Mouse (Mus musculus) mouse trophoblast stem cell (cell line): ENCODE data around the gene Gm28047.
"Not testable (repeated sequence)": the region's sequence is repeated elsewhere in the genome, so short reads cannot be mapped to it uniquely, and the experiment has no call there.

ENCODE experiments used
- in situ Hi-C, 2 experiments: fragments of 300-500 bp; cut with MseI, MboI; formaldehyde crosslinking; loops; 2 replicates in 1 of 2; 3 replicates in 1 of 2; pipeline ENCODE4 v1.15.1; 2025

The Gm28047 gene

DNA sequence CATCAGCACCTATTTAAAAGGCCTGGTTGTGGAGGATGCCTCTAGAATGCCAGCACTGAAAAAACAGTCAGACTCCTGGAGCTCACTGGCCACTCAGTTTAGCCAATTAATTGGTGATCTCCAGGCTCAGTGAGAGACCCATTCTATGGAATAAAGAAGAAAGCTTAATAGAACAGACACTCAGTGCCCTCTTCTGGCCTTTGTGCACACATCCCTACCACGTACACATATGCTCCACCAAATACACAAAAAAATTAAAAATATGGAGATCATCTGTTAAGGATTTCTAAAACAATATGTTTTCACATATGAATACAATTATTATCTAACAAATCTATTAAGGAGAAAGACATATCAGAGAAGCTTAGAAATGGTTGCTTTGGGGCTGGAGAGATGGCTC, 4.1 kb downstream of the Gm28047 start:
- in situ Hi-C loops: no loop called here

DNA sequence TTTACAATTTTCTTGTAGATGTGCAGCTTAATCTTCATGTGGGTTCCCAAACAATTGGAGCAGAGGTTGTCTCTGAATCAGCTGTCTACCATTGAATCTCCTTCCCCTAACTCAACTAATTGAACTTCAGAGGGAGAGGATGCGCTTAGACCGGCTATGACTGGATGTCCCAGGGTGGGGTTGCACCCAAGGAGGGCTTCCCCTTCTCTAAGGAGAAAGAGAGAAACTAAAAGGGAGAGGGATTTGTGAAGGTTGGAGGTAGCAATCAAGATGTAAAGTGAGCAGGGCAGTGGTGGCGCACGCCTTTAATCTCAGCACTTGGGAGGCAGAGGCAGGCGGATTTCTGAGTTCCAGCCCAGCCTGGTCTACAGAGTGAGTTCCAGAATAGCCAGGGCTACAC, 5.4 kb downstream of the Gm28047 start:
- in situ Hi-C loops: no loop called here

DNA sequence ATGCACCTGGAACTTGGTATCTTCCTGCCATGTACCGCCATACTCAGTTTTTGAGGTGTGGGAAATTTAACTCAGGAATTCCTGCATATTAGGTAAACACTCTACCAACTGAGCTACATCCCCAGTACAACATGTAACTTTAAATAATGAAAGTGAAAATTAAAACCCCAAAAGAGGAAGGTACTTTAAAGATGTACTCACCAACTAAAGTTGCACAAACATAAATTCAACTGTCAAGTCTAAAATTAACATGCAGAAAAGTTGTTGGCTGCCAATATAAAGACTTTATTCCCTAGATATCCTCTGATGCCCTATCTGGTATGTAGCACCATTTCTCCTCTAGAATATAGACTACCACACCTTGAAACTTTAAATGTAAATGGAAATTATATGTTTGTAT, 7.2 kb downstream of the Gm28047 start:
- in situ Hi-C loops: no loop called here

DNA sequence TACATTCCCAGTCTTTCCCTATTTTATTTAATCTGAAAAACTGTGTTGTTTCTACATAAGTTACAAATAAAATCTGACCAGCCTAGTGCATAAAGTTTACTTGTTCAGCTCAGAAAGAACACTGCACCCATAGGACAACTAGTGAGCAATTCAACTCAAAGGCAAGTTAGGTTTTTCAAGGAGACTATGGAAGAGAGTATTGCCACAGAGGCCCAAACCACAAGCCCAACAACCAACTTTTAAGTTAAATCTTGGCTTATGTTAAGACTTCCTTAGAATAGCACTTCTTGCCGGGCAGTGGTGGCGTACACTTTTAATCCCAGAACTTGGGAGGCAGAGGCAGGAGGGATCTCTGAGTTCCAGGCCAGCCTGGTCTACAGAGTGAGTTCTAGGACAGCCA, 8.7 kb downstream of the Gm28047 start:
- in situ Hi-C loops: no loop called here

DNA sequence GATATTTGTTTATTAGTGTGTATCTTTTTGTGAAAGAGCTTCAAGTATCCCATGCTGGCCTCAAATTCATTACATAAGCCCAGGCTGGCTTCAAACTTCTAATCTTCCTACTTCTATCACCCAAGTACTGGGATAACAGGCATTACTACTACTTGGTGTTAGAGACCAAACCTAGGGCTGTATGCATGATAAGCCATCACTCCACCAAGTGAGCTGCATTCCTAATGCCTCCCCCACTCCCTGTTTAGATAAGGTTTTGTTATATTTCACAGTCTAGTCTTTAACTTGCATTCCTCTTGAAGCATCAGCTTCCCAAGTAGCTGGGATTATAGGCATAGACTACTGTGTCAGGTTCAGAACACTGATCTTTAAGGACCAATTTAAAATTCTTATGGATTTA, 10.6 kb downstream of the Gm28047 start:
- in situ Hi-C loops: no loop called here

DNA sequence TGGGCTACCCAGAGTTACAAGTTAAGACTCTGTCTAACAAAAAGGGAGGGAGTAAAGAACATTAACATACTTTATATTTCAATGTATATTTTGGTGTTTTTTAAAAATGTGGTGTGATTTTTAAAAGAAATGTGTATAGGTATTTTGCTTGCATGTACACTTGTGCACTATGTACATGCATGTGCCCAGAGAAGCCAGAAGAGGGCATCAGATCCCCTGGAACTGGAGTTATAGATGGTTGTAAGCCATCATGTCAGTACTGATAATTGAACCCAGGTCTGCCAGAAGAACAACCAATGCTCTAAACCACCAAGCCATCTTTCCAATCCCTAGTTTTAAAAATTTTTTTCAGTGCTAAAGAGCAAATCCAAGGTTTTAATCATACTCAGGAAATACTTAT, 11.9 kb downstream of the Gm28047 start:
- in situ Hi-C loops: no loop called here

DNA sequence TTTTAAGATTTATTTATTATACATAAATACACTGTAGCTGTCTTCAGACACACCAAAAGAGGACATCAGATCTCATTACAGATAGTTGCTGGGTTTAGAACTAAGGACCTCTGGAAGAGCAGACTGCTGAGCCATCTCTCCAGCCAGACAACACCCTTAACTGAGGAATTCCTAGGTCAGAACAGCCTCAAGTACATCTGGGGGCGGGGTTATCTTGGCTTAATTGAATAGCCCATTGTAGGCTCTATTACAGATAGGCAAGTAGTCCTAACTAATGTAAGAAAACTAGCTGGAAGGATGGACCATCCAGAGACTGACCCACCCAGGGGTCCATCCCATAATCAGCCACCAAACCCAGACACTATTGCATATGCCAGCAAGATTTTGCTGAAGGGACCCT, 16.3 kb downstream of the Gm28047 start:
- in situ Hi-C loops: not testable (repeated sequence)

DNA sequence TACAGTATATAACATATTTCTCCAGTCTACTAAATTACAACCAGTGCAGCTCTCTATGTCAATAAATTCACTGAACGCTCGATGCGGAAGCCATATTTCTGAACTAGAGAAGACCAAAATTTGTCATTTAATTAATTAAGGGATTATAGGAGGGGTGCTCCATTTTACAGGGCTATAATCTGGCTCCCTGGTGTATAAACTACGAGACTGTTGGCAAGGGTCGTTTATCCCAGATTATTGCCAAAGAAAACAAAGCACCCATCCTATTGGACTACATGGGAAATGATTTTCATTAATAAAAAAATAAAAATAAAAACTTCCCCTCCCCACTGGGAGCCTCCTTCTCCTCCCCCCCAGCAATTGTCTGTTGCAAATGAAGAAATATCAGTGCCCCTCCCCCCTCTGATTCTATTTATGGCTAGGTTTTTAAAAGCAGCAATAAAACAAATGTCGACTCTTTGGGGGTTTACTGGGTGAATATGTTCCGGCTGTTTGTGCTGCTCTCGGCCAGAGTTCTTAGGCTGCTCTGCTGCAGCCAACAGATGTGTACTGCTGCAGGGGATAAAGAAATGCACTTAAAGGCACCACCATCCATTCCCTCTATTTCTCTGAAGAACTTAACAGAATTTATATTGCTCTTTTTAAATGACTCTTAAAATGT, 30.7 kb downstream of the Gm28047 start:
- in situ Hi-C loops: no loop called here

DNA sequence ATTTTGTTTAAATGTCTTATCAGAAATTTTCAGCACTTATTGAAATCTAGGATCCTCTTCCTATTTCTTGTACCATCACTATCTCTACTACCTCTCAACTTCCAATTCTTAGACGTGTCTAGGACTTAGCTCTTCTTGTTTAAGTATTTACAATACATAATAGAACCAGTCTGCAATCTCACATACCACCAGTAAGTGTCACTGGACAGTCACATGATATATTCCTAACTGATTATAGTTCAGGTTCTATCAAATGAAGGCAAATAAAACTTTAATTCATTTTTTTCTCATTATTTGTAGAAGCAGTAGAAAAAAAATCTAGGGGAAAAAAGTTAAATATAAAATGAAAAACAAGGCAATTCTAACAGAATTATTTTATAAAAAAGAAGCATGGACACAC, 32.2 kb downstream of the Gm28047 start:
- in situ Hi-C loops: no loop called here

DNA sequence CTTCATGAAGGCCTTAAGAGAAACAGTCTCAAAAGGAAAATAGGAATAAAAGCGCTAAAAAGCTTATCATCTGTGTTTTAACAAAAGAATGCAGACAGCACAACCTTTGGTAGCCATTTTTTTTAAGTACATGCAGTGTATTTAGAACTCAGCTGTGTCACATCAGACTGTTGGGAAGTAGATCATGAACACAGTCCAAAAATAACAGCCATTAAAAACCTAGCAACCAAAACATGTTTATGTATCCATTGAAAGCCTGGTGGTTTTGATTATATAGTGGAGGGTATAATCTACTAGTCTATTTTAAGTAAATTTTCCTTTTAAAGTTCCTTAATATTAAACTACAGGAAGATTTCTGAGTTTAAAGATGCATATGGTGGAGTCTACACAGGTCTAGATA, 34.3 kb downstream of the Gm28047 start:
- in situ Hi-C loops: no loop called here

DNA sequence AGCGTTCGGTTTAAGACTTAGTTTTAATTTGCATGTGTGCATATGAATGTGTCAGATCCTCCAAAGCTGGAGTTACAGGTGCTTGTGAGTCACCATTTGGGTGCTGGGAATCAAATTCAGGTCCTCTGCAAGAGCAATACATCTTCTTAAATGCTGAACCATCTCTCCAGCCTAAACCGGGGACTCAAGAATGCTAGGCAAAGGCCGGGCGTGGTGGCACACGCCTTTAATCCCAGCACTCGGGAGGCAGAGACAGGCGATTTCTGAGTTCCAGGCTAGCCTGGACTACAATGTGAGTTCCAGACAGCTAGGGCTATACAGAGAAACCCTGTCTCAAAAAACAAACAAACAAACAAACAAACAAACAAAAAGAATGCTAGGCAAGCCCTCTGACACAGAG, 35.0 kb downstream of the Gm28047 start:
- in situ Hi-C loops: no loop called here

DNA sequence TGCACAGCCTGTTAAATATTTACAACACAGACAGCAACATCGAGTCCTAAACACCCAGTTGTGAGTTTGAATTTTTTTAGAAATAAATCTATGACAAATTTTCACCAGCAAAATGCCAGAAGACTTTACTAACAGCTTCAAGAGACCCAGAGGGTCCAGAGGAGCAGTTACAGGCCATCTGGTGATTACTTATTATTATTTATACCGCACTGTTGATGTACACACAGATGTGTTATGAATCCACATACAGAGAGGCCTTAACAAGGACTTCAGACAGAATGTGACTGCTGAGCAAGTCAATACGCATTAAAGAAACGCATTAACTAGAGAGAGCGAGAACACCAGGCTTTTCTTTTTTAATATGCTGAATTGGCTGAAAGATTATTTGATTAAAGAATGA, 39.4 kb downstream of the Gm28047 start:
- in situ Hi-C loops: no loop called here

DNA sequence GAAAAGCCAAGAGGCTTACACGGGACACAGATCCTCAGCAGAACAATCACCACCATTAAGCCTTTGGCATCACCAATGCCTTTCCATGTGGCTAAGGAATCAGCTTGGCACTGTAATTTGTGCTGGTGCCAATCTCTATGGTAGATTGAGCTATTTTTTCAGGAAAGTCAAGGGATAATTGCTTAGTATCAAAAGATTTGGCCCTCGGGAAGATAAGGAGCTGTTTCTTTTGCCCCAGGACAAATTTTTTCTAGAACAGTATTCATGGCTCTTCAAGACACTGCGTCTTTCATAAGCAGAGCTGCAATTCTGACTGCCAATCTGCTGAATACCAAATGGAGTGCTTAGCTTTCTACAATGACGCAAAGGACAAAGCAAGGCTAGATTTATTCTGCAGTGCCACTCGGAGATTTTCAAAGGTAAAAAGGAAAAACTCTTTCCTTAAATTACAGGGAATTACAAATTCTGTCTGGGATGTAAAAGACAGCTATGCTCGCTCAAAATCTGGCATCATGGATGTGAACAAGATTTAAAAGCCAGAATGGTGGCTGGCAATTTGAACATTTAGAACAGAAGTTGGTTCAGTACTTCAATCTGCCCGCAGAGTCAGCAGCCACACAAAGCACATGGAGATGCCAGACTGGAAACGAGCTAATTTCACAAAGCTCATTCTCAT, 41.0 kb downstream of the Gm28047 start:
- in situ Hi-C loops: no loop called here

DNA sequence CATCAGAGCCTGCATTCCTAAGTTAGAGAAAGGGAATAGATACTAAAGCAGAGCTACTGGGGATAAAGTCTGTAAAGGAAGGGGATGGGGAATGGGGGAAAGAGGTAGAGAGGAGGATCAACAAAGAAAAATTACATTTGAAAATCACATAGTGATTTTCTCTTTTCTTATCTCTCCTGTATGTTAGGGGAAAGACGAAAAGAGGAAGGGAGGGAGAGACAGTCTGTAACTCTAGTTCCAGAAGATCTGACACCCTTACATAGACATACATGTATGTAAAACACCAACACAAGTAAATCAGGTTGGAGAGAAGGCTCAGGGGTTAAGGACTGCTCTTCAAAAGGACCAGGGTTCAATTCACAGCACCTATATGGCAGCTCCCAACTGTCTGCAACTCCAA, 43.7 kb downstream of the Gm28047 start:
- in situ Hi-C loops: no loop called here

DNA sequence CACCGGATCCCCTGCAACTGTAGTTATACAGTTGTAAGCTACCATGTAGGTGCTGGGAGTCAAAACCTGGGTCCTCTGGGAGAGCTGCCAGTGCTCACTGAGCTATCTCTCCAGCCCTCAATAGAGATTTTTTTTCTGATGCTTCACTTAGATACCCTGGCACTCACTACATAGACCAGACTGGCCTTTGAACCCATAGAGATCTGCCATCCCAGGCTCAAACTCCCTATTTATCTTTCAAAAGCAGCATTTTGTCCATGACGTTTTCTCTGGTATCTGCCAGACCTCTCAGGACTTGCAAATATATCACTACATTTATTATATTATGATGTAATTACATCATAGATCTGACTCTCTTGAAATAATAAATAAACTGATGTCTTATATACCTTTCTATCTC, 46.5 kb downstream of the Gm28047 start:
- in situ Hi-C loops: no loop called here

DNA sequence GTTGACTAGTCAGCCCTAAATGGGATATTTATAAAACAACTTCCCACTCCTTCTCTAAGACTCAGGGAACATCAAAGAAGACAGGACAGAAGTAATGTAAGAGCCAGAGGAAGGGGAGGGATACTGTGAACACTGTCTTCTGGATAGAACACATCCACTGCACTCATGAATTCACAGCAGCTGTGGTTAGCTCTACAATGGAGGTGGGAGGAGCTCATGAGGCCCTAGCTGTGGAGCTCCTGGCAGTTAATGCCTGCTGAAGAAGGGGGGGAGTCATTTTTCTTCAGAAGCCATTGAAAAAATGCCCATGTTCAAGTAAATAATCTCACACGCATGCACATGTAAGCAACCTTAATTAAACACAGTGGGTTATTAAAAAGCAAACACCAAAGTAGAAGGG, 47.9 kb downstream of the Gm28047 start:
- in situ Hi-C loops: no loop called here

DNA sequence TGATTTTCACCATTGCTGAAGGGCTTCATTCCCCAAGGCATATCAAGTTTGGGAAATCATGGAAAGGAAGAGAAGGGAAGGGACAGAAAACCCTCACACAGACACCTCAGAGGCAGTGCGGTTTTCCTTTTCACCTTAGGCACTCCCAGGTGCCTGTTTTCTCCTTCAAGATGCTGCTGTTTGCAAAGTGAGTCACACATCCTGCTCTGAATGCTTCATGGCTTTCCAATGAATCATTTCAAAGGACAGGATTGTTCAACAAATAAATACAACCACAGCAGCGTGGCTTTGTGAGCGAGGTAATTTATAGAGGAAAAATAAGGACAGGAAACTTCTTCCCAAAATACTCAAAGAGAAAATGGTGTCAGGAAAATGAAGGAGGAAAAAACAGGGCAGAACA, 52.8 kb downstream of the Gm28047 start:
- in situ Hi-C loops: no loop called here

DNA sequence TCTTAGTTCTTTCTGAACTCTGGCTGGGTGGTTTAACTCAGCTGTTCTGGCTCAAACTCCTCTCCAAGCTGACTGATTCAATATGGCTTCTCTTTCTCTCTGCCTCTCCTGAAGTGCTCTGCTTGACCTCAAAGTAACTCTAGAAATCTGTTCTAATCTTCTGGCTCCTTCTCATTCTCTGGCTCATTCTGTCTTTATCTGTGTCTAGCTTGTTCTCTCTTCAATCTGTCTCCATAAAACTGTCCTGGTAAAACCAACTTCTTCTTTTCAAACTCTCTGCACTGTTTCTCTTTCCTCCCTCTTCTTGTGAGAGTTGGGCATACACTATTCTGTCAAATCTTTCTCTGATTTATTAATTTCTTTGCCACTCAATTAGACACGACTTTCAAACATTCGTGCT, 57.0 kb downstream of the Gm28047 start:
- in situ Hi-C loops: no loop called here

DNA sequence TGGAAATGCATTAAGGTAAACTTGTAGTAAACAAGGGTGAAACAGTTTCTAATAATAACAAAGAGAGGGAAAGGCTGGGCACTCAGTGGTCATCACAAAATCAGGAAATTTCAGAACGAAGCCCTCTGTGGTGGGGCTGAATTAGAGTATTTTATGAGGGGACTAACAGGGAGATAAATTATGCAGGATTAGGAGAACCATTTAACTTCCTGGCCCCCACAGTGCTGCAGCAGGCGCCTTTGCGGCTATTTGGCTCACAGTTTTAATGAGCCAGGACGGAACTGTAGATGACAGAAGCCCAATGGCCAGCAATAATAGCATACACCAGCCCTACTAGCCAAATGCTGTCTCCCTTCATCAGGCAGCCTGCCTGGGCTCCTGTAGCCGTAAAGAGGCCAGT, 61.2 kb downstream of the Gm28047 start:
- in situ Hi-C loops: no loop called here

DNA sequence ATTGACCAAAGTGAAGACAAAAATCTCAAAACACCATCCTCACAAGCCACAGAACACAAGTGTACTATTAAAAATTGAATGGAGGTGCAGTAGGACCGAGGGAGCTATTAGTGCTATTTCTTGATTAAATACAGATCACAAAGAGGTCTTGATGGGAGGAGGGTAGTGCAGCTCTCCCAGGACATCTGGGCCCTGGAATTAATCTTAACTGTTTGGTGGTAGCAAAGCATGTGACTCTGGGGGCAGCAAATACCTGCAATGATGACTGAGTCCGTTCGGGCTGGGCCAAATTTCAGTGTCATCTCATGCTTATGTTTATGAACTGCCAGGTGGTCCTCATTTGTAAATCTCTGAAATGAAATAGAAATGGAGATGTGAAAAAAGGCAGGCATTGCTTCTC, 61.8 kb downstream of the Gm28047 start:
- in situ Hi-C loops: no loop called here

DNA sequence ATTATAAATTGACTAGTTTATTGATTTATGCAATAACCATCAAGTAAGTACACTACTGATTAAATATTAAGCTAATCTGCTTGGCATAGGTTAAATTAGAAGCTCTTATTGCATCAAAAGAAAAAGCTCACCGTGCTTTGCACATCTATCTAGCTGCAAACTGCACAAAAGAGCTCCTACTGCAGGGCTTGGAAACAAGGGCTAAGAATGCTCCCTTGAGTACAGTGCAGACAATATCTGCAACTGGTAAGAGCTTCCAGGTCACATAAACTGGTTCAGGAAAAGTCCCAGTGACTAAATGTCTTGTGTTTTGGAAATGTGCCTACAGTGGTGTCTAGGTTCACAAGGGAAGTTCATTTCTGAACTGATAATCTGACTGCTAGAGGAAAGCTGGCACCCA, 62.4 kb downstream of the Gm28047 start:
- in situ Hi-C loops: no loop called here

DNA sequence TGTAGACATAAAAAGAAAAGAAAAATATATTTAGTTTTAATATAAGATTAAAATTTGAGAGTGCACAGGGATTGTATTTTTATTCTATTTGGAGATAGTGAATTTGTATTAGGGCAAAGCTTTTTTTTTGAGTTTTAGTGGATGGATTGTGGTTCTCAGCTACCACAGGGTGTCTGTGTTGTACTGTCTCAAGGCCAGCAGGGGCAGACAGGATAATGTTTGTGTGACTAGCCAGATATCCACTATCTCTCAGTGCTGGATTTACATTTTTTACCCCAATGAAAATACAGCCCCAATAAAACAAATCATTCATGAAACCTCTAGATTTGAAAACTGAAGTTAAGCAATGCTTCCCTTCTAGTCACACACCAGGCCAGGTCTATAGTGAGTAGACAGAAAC, 67.3 kb downstream of the Gm28047 start:
- in situ Hi-C loops: no loop called here

DNA sequence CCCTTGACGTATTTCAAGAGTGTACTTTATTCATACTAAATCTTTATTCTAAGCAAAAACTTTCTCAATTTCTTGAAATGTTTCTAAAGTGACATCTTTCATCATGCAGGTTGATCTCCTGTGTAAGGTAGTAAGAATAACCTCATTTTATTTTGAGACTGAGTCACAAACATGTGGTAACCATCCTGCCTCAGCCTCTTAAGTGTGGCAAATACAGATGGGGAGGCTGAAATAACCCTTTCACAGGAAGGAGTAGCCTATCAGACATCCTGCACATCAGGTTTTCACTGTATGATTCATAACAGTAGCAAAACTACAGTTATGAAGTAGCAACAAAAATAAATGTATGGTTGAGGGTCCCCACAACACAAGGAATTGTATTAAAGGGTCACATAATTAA, 69.3 kb downstream of the Gm28047 start:
- in situ Hi-C loops: no loop called here

DNA sequence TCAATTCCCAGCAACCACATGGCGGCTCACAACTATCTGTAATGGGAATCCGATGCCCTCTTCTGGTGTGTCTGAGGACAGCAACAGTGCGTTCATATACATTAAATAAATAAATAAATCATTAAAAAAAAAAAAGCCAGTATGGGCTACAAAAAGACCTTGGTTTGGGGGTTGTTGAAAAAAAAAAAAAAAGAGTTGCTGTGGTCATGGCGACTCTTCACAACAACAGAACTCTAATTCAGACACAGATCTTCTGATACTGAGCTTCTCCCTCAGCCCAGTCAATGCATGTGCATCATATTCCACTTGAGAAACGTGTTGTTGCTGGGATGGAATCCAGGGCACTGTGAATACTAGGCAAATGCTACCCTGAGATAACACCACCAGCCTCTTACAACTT, 72.3 kb downstream of the Gm28047 start:
- in situ Hi-C loops: no loop called here
